Mouse (Mus musculus) small intestine, adult 2 months (tissue): ENCODE results near the gene Alpl.

Source experiments
- CTCF ChIP-seq: fragments of 200-500 bp; IDR thresholded peaks from 2 replicates; pipeline ENCODE4 v1.5.1; 2012; ENCODE audit warnings: low read depth, mild to moderate bottlenecking, control low read depth, inconsistent platforms, low read length, moderate library complexity, mixed read lengths; ENCODE audit not compliant: insufficient replicate concordance, insufficient read length; ENCODE audit errors: extremely low read depth
- POLR2A ChIP-seq: fragments of 200-500 bp; IDR thresholded peaks from 2 replicates; pipeline ENCODE4 v1.6.1; 2012; ENCODE audit warnings: low read depth, mild to moderate bottlenecking, control low read depth, inconsistent platforms, low read length, moderate library complexity

GRCm38 (mm10) chr4:137751310-137751709 lies 44.9 kb downstream of the Alpl start:
- TF ChIP-seq CTCF: no peak
- TF ChIP-seq POLR2A: no peak
